Mouse (Mus musculus): ENCODE measurements around the gene Mrpl48.

The Mrpl48 gene

DNA sequence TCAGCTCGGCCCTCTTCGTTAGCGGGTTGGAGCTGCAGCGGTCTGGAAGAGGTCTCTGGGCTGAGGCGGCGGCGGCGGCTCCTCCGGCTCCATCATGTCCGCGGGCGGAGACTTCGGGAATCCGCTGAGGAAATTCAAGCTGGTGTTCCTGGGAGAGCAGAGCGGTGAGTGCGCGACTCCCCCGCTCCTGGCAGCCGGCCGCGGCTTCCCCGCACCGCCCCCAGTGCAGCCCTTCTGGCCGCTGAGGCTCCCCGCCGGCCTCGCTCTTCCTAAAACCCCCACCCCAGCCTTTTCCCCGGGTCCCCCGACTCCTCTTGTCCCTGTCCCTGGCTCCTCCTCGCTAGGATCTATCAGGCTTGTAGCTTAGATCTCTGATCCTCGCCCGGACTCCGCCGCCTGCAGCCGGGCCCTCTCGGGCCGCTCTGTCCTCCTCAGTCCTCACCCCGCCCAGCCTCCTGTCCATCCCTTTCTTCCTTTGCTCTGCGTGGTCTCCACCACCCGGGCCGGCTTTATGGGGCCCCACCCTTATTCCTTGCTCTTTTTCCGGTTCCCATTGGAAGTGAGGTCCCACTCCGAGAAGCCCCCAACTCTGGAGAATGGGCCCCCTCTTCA lies at the start of gene Mrpl48:
Mrpl48 (minus strand) TSS at position 172 of the 612 bp plus-strand sequence.
- DNase-seq (ENCODE audit: low read depth, low spot score): no peak

- no peak for DNase-seq (ENCODE audit: low read depth, low spot score)
These were observed 48.6 kb upstream of the Mrpl48 start for GRCm38 (mm10) chr7:100656739-100657138.

GRCm38 (mm10) chr7:100654441-100654840 lies 46.3 kb upstream of the Mrpl48 start:
- no peak for DNase-seq (ENCODE audit: low read depth, low spot score)

DNA sequence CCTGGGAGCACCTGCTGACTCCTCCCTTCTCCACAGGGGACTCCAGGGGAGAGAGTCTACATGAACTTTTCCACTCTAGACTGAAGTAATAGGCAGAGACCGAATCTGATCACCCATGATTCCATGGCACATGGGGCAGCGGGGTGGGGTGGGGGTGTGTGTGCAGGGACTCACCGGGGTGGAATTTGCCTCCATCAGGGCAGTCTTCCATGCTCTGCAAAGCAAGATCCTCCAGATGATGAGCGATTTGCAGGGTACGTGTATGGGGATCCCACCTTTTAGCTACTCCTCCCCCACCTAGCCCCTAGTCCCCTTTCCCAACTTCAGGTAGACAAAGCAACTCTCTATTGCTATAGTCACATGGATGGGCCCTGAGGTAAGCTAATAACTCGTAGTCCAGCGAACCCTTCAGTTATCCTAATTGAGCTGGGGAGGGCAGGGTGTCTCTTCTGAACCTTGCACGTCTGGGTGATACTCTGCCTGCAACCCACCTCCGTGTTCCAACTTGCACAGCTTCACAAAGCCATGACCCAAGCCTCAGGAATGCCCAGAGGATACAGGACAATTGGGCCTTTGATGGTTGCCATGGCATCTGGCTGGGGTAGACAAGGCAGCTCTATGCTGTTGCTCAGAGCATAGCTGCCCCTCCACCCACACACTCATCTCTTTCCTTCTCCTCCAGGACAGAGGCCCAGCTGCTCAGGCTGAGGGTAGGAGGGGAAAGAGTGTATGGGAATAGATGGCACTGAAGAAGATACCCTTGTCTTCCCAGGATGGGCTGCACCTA lies 45.6 kb upstream of the Mrpl48 start:
- no peak for DNase-seq (ENCODE audit: low read depth, low spot score)

DNA sequence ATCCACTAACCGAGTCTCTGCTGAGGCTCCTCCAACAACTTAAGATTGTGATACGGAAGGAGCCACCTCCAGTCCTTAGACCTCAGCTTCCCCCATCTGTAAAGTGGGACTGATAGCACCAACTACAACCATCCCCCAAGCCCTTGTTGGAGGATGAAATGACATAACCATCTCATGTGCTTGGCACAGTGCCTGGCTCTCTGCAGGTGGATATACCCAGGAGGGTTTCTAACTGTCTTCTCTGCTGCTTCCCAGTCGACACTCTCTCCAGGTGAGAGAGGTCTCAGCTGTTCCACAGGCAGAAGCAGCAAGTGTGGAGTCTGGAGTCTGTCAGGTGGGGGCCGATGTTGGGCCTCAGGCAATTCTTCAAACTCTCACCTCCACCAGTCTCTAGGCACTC lies 42.9 kb upstream of the Mrpl48 start:
- no peak for DNase-seq (ENCODE audit: low read depth, low spot score)

DNA sequence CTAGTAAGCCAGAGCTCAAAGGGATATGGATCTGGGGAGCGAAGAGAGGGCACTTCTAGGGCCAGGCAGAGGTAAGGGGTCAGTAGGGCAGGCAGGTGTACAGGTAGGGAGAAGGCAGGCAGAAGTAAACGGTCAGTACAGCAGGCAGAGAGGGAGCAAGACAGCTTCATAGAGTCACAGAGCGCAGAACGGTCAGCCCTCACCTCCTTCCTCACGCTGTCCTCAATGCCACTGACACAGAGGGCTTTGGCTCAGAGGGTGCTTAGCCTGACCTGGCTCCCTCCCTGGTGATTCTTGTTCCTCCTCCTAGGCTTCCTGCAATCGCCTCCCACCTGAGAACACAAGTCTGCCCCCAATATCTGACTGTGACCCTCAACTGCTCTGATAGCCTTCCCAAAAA lies 42.3 kb upstream of the Mrpl48 start:
- no peak for DNase-seq (ENCODE audit: low read depth, low spot score)

- DNase-seq (ENCODE audit: low read depth, low spot score): no peak
These were observed 41.7 kb upstream of the Mrpl48 start for GRCm38 (mm10) chr7:100649826-100650225.

GRCm38 (mm10) chr7:100649095-100649494 lies 41.0 kb upstream of the Mrpl48 start:
- DNase-seq (ENCODE audit: low read depth, low spot score): no peak

DNA sequence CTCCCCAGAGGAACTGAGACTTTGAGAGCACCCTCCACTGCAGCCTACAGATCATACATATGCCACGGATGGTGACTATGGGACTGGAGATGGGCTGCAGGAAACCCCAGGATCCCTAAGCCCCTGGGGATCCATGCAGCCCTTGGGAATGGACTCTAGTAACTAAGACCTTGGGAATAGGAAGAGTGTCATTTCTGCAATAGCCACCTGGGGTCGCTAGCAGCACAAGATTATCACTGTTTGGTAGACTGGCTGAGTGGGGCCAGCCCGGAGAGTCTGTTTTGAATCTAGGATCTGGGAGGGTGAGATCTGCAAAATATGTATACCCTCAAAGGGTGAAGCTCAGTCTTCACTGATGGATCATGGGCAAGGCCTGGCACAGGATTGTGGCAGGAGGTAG lies 37.0 kb upstream of the Mrpl48 start:
- DNase-seq (ENCODE audit: low read depth, low spot score): peak; percentile 60

- no peak for DNase-seq (ENCODE audit: low read depth, low spot score)
These were observed 34.3 kb upstream of the Mrpl48 start for GRCm38 (mm10) chr7:100642413-100642812.

- no peak for DNase-seq (ENCODE audit: low read depth, low spot score)
These were observed 29.6 kb upstream of the Mrpl48 start for GRCm38 (mm10) chr7:100637657-100638056.

GRCm38 (mm10) chr7:100624538-100624937 lies 16.4 kb upstream of the Mrpl48 start:
- DNase-seq (ENCODE audit: low read depth, low spot score): no peak

GRCm38 (mm10) chr7:100622277-100622676 lies 14.2 kb upstream of the Mrpl48 start:
- no peak for DNase-seq (ENCODE audit: low read depth, low spot score)

GRCm38 (mm10) chr7:100616121-100616857 lies 8.2 kb upstream of the Mrpl48 start:
- no peak for DNase-seq (ENCODE audit: low read depth, low spot score)

DNA sequence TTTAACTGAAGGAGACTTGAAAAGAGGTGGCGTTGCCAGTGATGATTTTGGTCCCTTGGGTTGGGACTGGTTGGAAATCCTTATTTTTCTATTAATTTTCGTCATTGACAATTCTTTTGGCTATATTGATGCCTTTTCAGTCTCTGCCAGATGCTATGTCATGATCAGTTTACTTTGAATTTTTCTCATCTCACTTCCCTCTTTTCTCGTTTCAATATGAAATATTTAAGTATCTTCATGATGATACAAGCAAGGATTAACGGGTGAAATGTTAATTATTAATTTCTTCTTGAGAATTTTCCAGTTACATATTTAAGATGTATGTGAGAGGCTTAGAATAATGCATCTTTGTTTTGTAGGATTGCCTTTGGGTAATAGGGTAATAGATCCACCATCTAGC lies 809 bp upstream of the Mrpl48 start:
- DNase-seq (ENCODE audit: low read depth, low spot score): no peak

GRCm38 (mm10) chr7:100607214-100608129 lies 629 bp downstream of the Mrpl48 start, which contains the start of gene Rab6a:
TSS of gene Rab6a (plus strand) at chr7:100607410.
- peak; percentile 99 for DNase-seq (ENCODE audit: low read depth, low spot score)

DNA sequence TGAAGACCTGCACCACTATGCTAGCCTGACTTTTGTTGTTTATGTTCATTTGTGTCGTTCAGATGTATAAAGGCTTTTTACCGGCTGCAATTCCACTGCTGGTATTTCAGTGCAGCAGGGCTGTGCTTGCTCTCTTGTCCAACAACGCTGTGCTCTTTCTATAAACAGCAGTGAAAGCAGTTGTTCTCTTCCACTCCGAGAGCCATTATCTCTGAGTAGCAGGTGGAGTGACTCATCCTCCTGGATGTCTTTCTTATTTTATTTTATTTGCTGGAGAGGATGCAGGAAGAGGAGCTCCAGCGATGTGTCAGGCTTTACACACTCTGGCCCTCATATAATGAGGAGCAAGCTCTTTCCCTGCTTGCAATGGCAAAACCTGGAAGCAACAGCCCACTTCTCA lies 7.9 kb downstream of the Mrpl48 start:
- no peak for DNase-seq (ENCODE audit: low read depth, low spot score)

DNA sequence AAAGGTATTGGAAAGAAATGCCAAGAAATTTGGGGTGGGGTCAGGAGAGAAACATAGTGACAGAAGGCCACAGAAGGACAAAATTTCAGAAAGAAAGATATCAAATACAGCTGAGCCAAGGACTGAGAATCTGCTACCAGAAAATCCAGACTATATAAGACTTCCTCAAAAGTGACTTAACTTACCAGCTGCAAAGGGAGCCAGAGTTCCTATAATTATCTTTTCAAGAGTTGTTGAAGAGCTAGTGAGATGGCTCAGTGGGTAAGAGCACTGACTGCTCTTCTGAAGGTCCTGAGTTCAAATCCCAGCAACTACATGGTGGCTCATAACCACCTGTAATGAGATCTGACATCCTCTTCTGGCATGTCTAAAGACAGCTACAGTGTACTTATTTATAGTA lies 14.8 kb downstream of the Mrpl48 start:
- DNase-seq (ENCODE audit: low read depth, low spot score): no peak

- DNase-seq (ENCODE audit: low read depth, low spot score): no peak
These were observed 16.6 kb downstream of the Mrpl48 start for GRCm38 (mm10) chr7:100591522-100591852.

DNA sequence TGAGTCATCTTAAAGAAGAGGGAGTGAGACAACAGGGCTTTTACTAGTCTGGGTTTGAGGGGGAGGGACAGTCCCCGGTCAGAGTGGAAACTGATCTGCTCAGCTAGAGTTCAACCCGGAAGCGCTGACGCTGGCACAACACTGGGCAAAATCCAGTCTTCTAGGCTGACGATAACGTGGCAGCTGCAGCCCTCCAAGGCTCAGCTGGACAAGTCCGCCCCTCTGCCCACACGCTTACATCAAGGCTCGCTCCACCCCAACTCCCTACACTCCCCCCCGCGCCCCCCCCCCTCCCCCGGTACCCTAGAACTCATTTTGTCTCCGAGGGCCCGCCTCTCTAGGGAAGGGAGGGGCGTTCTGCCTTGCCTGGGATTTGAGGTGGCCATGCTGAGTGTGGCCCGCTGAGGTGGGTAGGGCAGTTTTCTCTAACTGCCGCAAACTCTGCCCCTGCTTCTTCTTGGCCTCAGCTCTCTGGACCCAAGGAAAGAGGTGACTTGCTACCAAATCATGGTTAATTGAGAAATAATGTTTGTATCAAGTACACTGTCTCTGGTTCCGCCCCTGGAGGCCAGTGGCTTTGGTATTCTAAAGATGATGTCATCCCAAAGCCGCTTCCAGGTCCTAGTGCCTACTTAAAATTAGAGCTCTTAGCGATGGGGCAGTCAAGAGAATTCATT lies 17.1 kb downstream of the Mrpl48 start:
- DNase-seq (ENCODE audit: low read depth, low spot score): peak; percentile 52

GRCm38 (mm10) chr7:100590504-100590844 lies 17.6 kb downstream of the Mrpl48 start:
- DNase-seq (ENCODE audit: low read depth, low spot score): no peak

Data from retina, adult 2 months (tissue).